Mouse (Mus musculus) small intestine, adult 2 months (tissue): ENCODE results near the gene Tuba1a. TPM values are rescaled to one million over a fixed set of nuclear protein-coding genes. Genes with fewer than 3 reads are reported as not detected.
A peak's percentile ranks its signal among the peaks of the same experiment; 100 is the strongest.
"Not testable (repeated sequence)": the region's sequence is repeated elsewhere in the genome, so short reads cannot be mapped to it uniquely, and the experiment has no call there.

Source experiments
- H3K27ac ChIP-seq: fragments of 200-500 bp; 2 replicates; pipeline ENCODE4 v1.5.1; 2012; ENCODE audit warnings: low read depth, low read length, control low read depth, inconsistent platforms; ENCODE audit not compliant: insufficient read depth
- H3K27me3 ChIP-seq: fragments of 200-500 bp; 2 replicates; pipeline ENCODE4 v1.6.1; 2012; ENCODE audit warnings: mild to moderate bottlenecking, moderate library complexity, low read length, inconsistent platforms; ENCODE audit not compliant: control insufficient read depth, insufficient read depth
- H3K36me3 ChIP-seq: fragments of 200-500 bp; 2 replicates; pipeline ENCODE4 v1.6.1; 2012; ENCODE audit warnings: mild to moderate bottlenecking, low read length, control low read depth, inconsistent platforms; ENCODE audit not compliant: control insufficient read depth, insufficient read depth
- H3K4me1 ChIP-seq: fragments of 200-500 bp; 2 replicates; pipeline ENCODE4 v1.6.1; 2012; ENCODE audit warnings: low read length, inconsistent platforms, mixed read lengths; ENCODE audit not compliant: control insufficient read depth, insufficient read depth, insufficient read length
- H3K4me3 ChIP-seq: fragments of 200-500 bp; 2 replicates; pipeline ENCODE4 v1.5.1; 2012; ENCODE audit warnings: low read depth, mild to moderate bottlenecking, control low read depth, inconsistent platforms, low read length, moderate library complexity
- CTCF ChIP-seq: fragments of 200-500 bp; IDR thresholded peaks from 2 replicates; pipeline ENCODE4 v1.5.1; 2012; ENCODE audit warnings: low read depth, mild to moderate bottlenecking, control low read depth, inconsistent platforms, low read length, moderate library complexity, mixed read lengths; ENCODE audit not compliant: insufficient replicate concordance, insufficient read length; ENCODE audit errors: extremely low read depth
- POLR2A ChIP-seq: fragments of 200-500 bp; IDR thresholded peaks from 2 replicates; pipeline ENCODE4 v1.6.1; 2012; ENCODE audit warnings: low read depth, mild to moderate bottlenecking, control low read depth, inconsistent platforms, low read length, moderate library complexity
- WGBS: fragments of 180-500 bp; shearing (Covaris S2); methylation state at CpG from one replicate; pipeline ENCODE4 v1.1.7; 2018; 5-methylcytosine and 5-hydroxymethylcytosine counted together
- polyA plus RNA-seq: library from polyadenylated mRNA; depleted of rRNA; stranded (reverse); fragments of >200 nt; gene quantifications from 2 replicates; pipeline ENCODE4 v1.2.3, GENCODE M21; 2012

Tuba1a gene
- polyA plus RNA-seq, 1 experiment: 99.6 TPM

- Histone ChIP-seq H3K36me3 (no peaks in the 10 kb centered on the region), H3K4me1 (no peaks in the 10 kb centered on the region), H3K27me3 (no peaks in the 10 kb centered on the region), H3K27ac (no peak overlapping the region), H3K4me3 (no peak overlapping the region)
- TF ChIP-seq POLR2A (no peak), CTCF (no peak)
- WGBS: 83% methylated on average over 4 of the region's 4 CpGs
These were observed 11.4 kb downstream of the Tuba1a start for GRCm38 (mm10) chr15:98942081-98942480.

DNA sequence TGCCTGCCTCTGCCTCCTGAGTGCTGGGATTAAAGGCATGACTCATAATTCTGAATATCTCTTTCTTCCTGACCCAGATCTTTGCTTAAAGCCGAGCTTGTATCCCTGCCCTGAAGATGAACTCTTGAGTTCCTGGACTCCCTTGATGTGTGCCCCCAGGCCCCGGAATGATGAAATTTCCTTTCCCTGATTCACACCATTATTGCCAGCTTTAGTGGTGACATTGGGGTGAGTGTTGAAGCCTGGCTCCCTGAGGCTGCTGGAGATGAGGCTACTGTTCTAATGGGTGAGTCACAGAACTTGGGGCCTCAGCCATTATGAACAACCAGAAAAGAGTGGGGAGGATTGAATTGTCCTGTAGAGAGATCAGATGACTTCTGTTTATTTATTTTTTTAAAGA lies 12.0 kb downstream of the Tuba1a start:
- H3K27ac ChIP-seq: no peak overlapping the region
- no peak overlapping the region for H3K4me3 ChIP-seq
- H3K36me3 ChIP-seq: no peaks in the 10 kb centered on the region
- no peaks in the 10 kb centered on the region for H3K27me3 ChIP-seq
- WGBS: 78% methylated on average over 2 of the region's 2 CpGs
- no peaks in the 10 kb centered on the region for H3K4me1 ChIP-seq
- TF ChIP-seq POLR2A (no peak), CTCF (no peak)

- 83% methylated on average over 10 of the region's 10 CpGs for WGBS
These were observed 12.7 kb downstream of the Tuba1a start for GRCm38 (mm10) chr15:98940816-98941215.

GRCm38 (mm10) chr15:98934217-98934839 lies 19.2 kb downstream of the Tuba1a start, which contains the start of gene Tuba1b:
TSS of gene Tuba1b (minus strand) at chr15:98934565.
- peaks cover 2% of the 10 kb centered on the region; the same call in 1 of the 2 replicates for H3K4me1 ChIP-seq
- H3K27me3 ChIP-seq: no peaks in the 10 kb centered on the region
- TF ChIP-seq POLR2A (peak; percentile 83), CTCF (no peak)
- H3K27ac ChIP-seq: peak within 1 kb of the TSS; percentile 83
- peak within 1 kb of the TSS; percentile 72 for H3K4me3 ChIP-seq
- H3K36me3 ChIP-seq: peaks cover 5% of the 10 kb centered on the region; the same call in 1 of the 2 replicates
- 1% methylated on average over 53 of the region's 58 CpGs for WGBS

More at GRCm38 (mm10) chr15:98940816-98941215, 12.7 kb downstream of the Tuba1a start:
- Histone ChIP-seq H3K4me3 (no peak overlapping the region), H3K36me3 (no peaks in the 10 kb centered on the region), H3K27me3 (no peaks in the 10 kb centered on the region), H3K4me1 (no peaks in the 10 kb centered on the region), H3K27ac (no peak overlapping the region)
- TF ChIP-seq CTCF: no peak
- no peak for TF ChIP-seq POLR2A

DNA sequence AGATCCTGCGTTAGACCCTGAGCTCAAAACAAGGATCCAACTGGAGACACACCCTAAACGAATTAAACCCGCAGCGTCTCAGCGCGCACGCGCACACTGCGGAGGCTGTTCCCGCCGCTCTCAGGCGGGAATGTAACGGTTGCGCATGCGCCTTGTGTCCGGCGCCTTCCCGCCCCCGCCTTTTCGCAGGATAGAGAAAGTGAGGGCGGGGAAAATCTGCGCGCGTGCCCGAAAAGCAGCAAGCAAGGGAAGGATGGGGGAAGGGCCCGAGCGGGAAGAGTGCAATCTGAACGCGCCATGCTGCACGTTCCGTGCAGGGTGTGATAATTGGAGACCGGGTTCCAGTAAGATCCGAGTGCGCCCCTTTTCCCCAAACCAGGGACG lies 19.7 kb downstream of the Tuba1a start:
- WGBS: under 1% methylated on average over 34 of the region's 35 CpGs
- Histone ChIP-seq H3K27ac (peak overlapping the region; percentile 83), H3K4me3 (peak overlapping the region; percentile 72), H3K36me3 (peaks cover 5% of the 10 kb centered on the region; the same call in 1 of the 2 replicates), H3K27me3 (no peaks in the 10 kb centered on the region), H3K4me1 (peaks cover 2% of the 10 kb centered on the region; the same call in 1 of the 2 replicates)
- no peak for TF ChIP-seq POLR2A
- no peak for TF ChIP-seq CTCF

GRCm38 (mm10) chr15:98933004-98933671 lies 20.4 kb downstream of the Tuba1a start:
- peak overlapping the region; percentile 57 for H3K4me3 ChIP-seq
- H3K27ac ChIP-seq: peak overlapping the region; percentile 24; the same call in 1 of the 2 replicates
- not testable (repeated sequence) for H3K4me1 ChIP-seq, H3K36me3 ChIP-seq, H3K27me3 ChIP-seq
- WGBS: 2% methylated on average over 8 of the region's 9 CpGs

DNA sequence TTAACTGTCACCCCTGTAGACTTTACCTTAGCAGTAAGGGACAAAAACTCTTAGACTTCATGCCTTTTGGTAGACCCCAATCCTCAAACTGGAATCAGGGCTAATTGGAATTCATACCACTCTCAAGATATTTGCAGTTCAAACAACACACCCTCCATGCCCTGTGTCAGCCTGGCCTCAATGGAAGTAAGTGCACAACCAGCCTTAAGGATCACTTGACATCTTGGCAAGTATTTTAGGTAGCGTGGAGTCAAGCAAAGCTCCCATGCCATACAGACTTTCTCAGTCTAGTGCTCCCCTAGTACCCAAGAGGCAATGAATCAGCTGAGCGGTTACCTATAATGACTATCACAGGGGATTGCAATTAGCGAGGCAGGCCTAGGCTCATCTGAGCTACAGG lies 22.5 kb downstream of the Tuba1a start:
- Histone ChIP-seq H3K4me3 (no peak overlapping the region), H3K27ac (no peak overlapping the region), H3K27me3 (no peaks in the 10 kb centered on the region), H3K4me1 (peaks cover 2% of the 10 kb centered on the region; the same call in 1 of the 2 replicates), H3K36me3 (peaks cover 5% of the 10 kb centered on the region; the same call in 1 of the 2 replicates)
- TF ChIP-seq CTCF: no peak
- no peak for TF ChIP-seq POLR2A
- 83% methylated on average over 3 of the region's 3 CpGs for WGBS
